Mouse (Mus musculus): ENCODE data around the gene Bcr. TPM values are rescaled to one million over a fixed set of nuclear protein-coding genes. Genes with fewer than 3 reads are reported as not detected.
A peak's percentile ranks its signal among the peaks of the same experiment; 100 is the strongest.

Bcr gene
- total and polyA plus RNA-seq, 2 experiments = 7.5 to 14.7 TPM

DNA sequence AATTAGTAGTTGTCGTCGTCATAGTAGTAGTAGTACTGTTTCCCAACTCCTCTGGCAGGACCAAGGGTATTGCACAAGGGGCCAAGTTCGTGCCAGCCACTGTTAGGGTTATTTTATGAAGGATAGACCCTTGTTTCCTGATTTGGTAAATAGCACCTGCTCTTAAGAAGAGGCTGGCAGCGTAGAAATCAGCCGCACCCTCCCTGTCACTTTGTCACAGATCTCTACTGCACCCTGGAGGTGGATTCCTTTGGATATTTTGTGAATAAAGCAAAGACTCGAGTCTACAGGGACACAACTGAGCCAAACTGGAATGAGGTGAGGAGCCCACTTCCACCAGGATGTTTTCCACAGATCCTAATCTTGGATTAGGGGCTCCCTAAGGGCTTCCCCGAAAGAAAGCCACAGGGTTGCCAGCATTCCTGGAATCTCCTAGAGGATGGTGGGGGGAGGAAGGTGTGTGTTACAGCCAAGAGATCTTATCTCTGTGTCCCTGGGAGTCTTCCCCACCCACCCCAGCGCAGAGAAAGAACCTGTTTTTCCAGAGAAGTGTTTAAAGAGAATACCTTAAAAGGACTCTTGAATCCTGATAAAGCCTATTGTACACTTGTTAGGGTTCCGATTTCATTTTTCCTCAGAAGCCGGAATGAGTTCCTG is 105.6 kb downstream of the Bcr start:
- no peak overlapping the region for H3K9ac ChIP-seq (ENCODE audit: low read depth, low read length)

DNA sequence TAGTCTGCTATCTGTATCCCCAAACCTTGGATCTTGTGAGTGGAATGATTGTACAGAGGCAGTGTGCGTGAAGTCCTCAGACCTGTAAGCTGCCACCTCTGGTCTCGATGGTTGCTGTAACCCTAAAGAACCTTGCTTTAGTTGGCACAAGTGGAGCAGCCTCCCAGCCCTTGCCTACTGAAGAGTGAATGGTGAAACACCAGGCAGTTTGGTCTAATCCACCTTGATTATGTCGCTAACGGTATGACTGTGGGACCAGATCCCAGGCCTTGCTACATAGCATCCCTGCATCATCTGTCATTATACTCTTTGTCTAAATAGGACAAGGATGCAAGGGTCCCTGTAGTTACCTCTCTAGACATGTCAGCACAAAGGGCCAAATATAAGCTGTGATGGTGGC is 106.2 kb downstream of the Bcr start:
- Histone ChIP-seq H3K27ac (replicated peaks; ENCODE audit: insufficient read depth, low read depth, low read length) (no peak overlapping the region), H3K79me2 (ENCODE audit: control insufficient read depth, insufficient read depth, low read length) (no peaks in the 10 kb centered on the region), H3K4me1 (ENCODE audit: control insufficient read depth, insufficient read depth, low read length) (no peaks in the 10 kb centered on the region), H3K4me3 (ENCODE audit: insufficient read depth, low read depth, low read length) (no peak overlapping the region), H3K27me3 (ENCODE audit: control insufficient read depth, insufficient read depth, low read length) (no peaks in the 10 kb centered on the region), H3K36me3 (ENCODE audit: control insufficient read depth, insufficient read depth, low read length) (peaks cover 19% of the 10 kb centered on the region), H3K9ac (ENCODE audit: low read depth, low read length) (no peak overlapping the region)
- no peak for TF ChIP-seq POLR2A (IDR thresholded peaks at IDR 0.05; ENCODE audit: extremely low read depth, insufficient read depth, low read length)
- WGBS = 85% methylated on average over 4 of the region's 4 CpGs
- no peak for DNase-seq (ENCODE audit: extremely low read depth, low read depth, low spot score)

More for the DNA sequence above, 105.6 kb downstream of the Bcr start:
- Histone ChIP-seq H3K36me3 (ENCODE audit: control insufficient read depth, insufficient read depth, low read length) (peaks cover 21% of the 10 kb centered on the region), H3K27me3 (ENCODE audit: control insufficient read depth, insufficient read depth, low read length) (no peaks in the 10 kb centered on the region), H3K79me2 (ENCODE audit: control insufficient read depth, insufficient read depth, low read length) (no peaks in the 10 kb centered on the region), H3K4me3 (ENCODE audit: insufficient read depth, low read depth, low read length) (no peak overlapping the region), H3K27ac (replicated peaks; ENCODE audit: insufficient read depth, low read depth, low read length) (no peak overlapping the region), H3K4me1 (ENCODE audit: control insufficient read depth, insufficient read depth, low read length) (no peaks in the 10 kb centered on the region)
- DNase-seq (ENCODE audit: extremely low read depth, low read depth, low spot score) = peak; percentile 58
- TF ChIP-seq CTCF (IDR thresholded peaks at IDR 0.05; ENCODE audit: low read depth, low read length) (no peak), POLR2A (IDR thresholded peaks at IDR 0.05; ENCODE audit: extremely low read depth, insufficient read depth, low read length) (no peak)
- 58% methylated on average over 10 of the region's 10 CpGs for WGBS

DNA sequence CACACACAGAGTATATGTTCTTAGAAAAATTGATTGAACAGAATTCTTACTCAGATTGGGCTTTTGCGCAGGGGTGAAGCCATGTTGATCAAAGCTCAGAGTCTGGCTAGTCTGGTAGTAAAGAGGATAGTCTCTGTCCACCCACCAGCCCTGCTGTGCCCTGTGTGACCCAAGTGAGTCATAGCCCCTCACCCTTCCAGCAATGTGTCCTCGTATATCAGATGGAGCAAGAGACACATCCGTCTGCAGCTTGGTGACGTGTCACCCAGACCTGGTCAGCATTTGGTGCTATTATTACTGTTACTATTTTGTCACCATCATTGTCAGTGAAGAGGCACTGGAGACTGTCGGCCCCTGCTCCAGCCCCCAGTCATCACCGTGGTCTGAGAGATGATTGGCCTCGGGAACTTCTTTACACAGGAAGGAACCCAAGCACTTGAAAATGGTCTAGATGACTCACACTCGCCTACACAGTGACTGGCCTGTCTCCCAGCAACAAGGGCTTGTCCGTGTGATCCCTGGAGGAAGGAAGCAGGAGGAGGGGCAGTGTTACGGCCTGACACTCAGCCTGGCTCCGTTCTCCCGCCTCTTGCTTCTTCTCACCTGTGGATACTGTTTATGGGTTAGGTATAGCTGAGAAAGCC is 109.9 kb downstream of the Bcr start:
- H3K27ac ChIP-seq (replicated peaks; ENCODE audit: insufficient read depth, low read depth, low read length) = no peak overlapping the region
- no peak overlapping the region for H3K4me3 ChIP-seq (ENCODE audit: insufficient read depth, low read depth, low read length)
- H3K79me2 ChIP-seq (ENCODE audit: control insufficient read depth, insufficient read depth, low read length) = no peaks in the 10 kb centered on the region
- no peaks in the 10 kb centered on the region for H3K27me3 ChIP-seq (ENCODE audit: control insufficient read depth, insufficient read depth, low read length)
- H3K36me3 ChIP-seq (ENCODE audit: control insufficient read depth, insufficient read depth, low read length) = peaks cover 10% of the 10 kb centered on the region
- no peaks in the 10 kb centered on the region for H3K4me1 ChIP-seq (ENCODE audit: control insufficient read depth, insufficient read depth, low read length)
- no peak overlapping the region for H3K9ac ChIP-seq (ENCODE audit: low read depth, low read length)
- TF ChIP-seq CTCF (IDR thresholded peaks at IDR 0.05; ENCODE audit: low read depth, low read length) = no peak
- TF ChIP-seq POLR2A (IDR thresholded peaks at IDR 0.05; ENCODE audit: extremely low read depth, insufficient read depth, low read length) = no peak
- DNase-seq (ENCODE audit: extremely low read depth, low read depth, low spot score) = no peak
- 72% methylated on average over 12 of the region's 12 CpGs for WGBS

DNA sequence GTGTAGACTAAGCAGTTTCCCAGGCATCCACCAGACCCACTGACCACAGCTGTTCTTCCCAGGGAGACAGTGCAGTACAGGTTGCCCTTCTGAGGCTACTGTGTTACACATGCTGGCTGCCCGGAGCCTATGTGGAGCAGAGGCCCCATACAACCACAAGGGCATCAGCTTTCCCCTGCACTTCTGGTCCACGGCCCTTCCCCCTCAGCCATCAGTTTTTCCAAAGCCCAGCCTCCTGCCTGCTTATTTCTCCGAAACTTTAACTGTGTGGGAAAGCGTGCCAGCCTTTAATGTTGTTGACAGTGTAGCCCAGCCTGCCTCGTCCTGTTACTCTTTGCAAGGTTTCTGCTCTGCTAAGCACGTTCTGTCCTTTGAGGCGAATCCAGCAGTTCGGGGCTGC is 112.7 kb downstream of the Bcr start:
- Histone ChIP-seq H3K27me3 (ENCODE audit: control insufficient read depth, insufficient read depth, low read length) (no peaks in the 10 kb centered on the region), H3K4me1 (ENCODE audit: control insufficient read depth, insufficient read depth, low read length) (no peaks in the 10 kb centered on the region), H3K27ac (replicated peaks; ENCODE audit: insufficient read depth, low read depth, low read length) (no peak overlapping the region), H3K79me2 (ENCODE audit: control insufficient read depth, insufficient read depth, low read length) (no peaks in the 10 kb centered on the region), H3K9ac (ENCODE audit: low read depth, low read length) (no peak overlapping the region), H3K36me3 (ENCODE audit: control insufficient read depth, insufficient read depth, low read length) (peaks cover 19% of the 10 kb centered on the region), H3K4me3 (ENCODE audit: insufficient read depth, low read depth, low read length) (no peak overlapping the region)
- 84% methylated on average over 8 of the region's 8 CpGs for WGBS
- no peak for TF ChIP-seq CTCF (IDR thresholded peaks at IDR 0.05; ENCODE audit: low read depth, low read length)
- TF ChIP-seq POLR2A (IDR thresholded peaks at IDR 0.05; ENCODE audit: extremely low read depth, insufficient read depth, low read length) = no peak
- DNase-seq (ENCODE audit: extremely low read depth, low read depth, low spot score) = no peak

DNA sequence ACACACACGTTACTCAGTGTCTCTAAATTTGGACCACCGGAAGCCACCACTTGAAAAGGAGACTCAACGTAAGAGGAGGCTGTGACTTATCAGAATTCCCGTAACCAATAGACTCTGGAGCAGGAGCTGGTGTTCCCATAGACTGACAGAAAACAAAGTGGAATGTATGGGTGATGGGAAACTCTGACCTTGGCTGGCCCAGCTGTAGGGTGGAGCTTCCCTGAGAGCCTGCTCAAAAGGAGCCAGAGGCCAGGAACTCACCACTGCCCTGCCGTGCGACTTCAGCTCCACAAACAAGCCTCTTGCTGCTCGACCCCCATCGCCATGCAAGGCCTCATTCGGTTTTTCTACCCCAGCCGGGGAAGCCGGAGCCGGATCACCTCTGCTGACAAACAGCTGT is 113.3 kb downstream of the Bcr start:
- Histone ChIP-seq H3K27me3 (ENCODE audit: control insufficient read depth, insufficient read depth, low read length) (no peaks in the 10 kb centered on the region), H3K27ac (replicated peaks; ENCODE audit: insufficient read depth, low read depth, low read length) (peak overlapping the region; percentile 5), H3K9ac (ENCODE audit: low read depth, low read length) (no peak overlapping the region), H3K4me1 (ENCODE audit: control insufficient read depth, insufficient read depth, low read length) (no peaks in the 10 kb centered on the region), H3K4me3 (ENCODE audit: insufficient read depth, low read depth, low read length) (peak overlapping the region; percentile 28; the same call in 1 of the 2 replicates), H3K79me2 (ENCODE audit: control insufficient read depth, insufficient read depth, low read length) (no peaks in the 10 kb centered on the region), H3K36me3 (ENCODE audit: control insufficient read depth, insufficient read depth, low read length) (peaks cover 20% of the 10 kb centered on the region)
- TF ChIP-seq POLR2A (IDR thresholded peaks at IDR 0.05; ENCODE audit: extremely low read depth, insufficient read depth, low read length) (no peak), CTCF (IDR thresholded peaks at IDR 0.05; ENCODE audit: low read depth, low read length) (no peak)
- DNase-seq (ENCODE audit: extremely low read depth, low read depth, low spot score) = no peak
- WGBS = 74% methylated on average over 12 of the region's 12 CpGs

DNA sequence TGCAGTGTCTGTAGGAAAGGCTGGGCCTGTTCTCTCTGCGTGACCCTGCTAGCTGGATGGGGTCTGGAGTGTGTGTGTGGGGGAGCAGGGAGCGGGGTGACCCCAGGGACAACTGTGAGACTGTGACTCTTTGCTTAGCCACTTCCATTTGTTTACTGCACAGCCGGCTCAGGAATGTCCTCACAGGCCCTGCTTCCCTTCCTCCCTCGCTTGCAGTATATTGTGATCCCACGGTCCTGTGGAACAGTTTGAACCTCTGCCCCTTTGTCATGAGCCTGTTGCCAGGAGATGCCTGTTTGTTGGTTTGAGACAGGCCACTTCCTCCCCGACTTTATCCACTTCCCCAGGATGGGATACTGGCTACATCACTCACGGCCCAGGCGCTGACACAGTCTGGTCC is 116.1 kb downstream of the Bcr start:
- peaks cover 21% of the 10 kb centered on the region for H3K36me3 ChIP-seq (ENCODE audit: control insufficient read depth, insufficient read depth, low read length)
- H3K27ac ChIP-seq (replicated peaks; ENCODE audit: insufficient read depth, low read depth, low read length) = peak overlapping the region; percentile 10; the same call in 1 of the 2 replicates
- H3K79me2 ChIP-seq (ENCODE audit: control insufficient read depth, insufficient read depth, low read length) = no peaks in the 10 kb centered on the region
- no peak overlapping the region for H3K9ac ChIP-seq (ENCODE audit: low read depth, low read length)
- H3K27me3 ChIP-seq (ENCODE audit: control insufficient read depth, insufficient read depth, low read length) = no peaks in the 10 kb centered on the region
- no peak overlapping the region for H3K4me3 ChIP-seq (ENCODE audit: insufficient read depth, low read depth, low read length)
- peak; percentile 39 for DNase-seq (ENCODE audit: extremely low read depth, low read depth, low spot score)
- H3K4me1 ChIP-seq (ENCODE audit: control insufficient read depth, insufficient read depth, low read length) = no peaks in the 10 kb centered on the region
- TF ChIP-seq POLR2A (IDR thresholded peaks at IDR 0.05; ENCODE audit: extremely low read depth, insufficient read depth, low read length) = no peak
- TF ChIP-seq CTCF (IDR thresholded peaks at IDR 0.05; ENCODE audit: low read depth, low read length) = no peak
- WGBS = 81% methylated on average over 8 of the region's 8 CpGs

All from liver, adult 2 months (tissue).